Mouse (Mus musculus) kidney, embryonic 16.5 days (tissue): ENCODE results near the gene Fam168a. TPM values are rescaled to one million over a fixed set of nuclear protein-coding genes. Genes with fewer than 3 reads are reported as not detected.

Source experiments
- ATAC-seq: fragments of 200-750 bp; cut with Nextera tagmentation; 2 replicates; pipeline ENCODE4 v1.8.0; 2017; ENCODE audit warnings: moderate TSS enrichment; ENCODE audit not compliant: low FRiP score, low TSS enrichment
- H3K27ac ChIP-seq: fragments of 300-500 bp; sonication (generic); 2 replicates; pipeline ENCODE4 v1.5.1; 2014; ENCODE audit warnings: low read length
- H3K27me3 ChIP-seq: fragments of 300-500 bp; sonication (generic); 2 replicates; pipeline ENCODE4 v1.6.1; 2014; ENCODE audit warnings: low read length, control low read depth, mixed read lengths; ENCODE audit not compliant: insufficient read depth
- H3K36me3 ChIP-seq: fragments of 300-500 bp; sonication (generic); 2 replicates; pipeline ENCODE4 v1.6.1; 2014; ENCODE audit warnings: low read length, control low read depth, mixed read lengths; ENCODE audit not compliant: insufficient read depth
- H3K4me1 ChIP-seq: fragments of 300-500 bp; sonication (generic); 2 replicates; pipeline ENCODE4 v1.6.1; 2014; ENCODE audit warnings: low read length, control low read depth, mixed read lengths; ENCODE audit not compliant: insufficient read depth
- H3K4me2 ChIP-seq: fragments of 300-500 bp; sonication (generic); replicated peaks from 2 replicates; pipeline ENCODE4 v1.6.1; 2014; ENCODE audit warnings: low read depth, low read length
- H3K4me3 ChIP-seq: fragments of 300-500 bp; sonication (generic); 2 replicates; pipeline ENCODE4 v1.5.1; 2014; ENCODE audit warnings: mild to moderate bottlenecking, low read length
- H3K9ac ChIP-seq: fragments of 300-500 bp; sonication (generic); replicated peaks from 2 replicates; pipeline ENCODE4 v1.6.1; 2014; ENCODE audit warnings: low read length
- H3K9me3 ChIP-seq: fragments of 300-500 bp; sonication (generic); 2 replicates; pipeline ENCODE4 v1.6.1; 2016; ENCODE audit warnings: low read length, control low read depth
- WGBS: fragments of 180-500 bp; shearing (Covaris S2); extraction: QIAGEN DNeasy Blood & Tissue Kit; methylation state at CpG from one replicate; pipeline ENCODE4 v1.1.7; 2014; 5-methylcytosine and 5-hydroxymethylcytosine counted together
- microRNA-seq: library from miRNA; unstranded; fragments of <30 nt; microRNA quantifications from one replicate; pipeline ENCODE4, GENCODE M21; 2016
- polyA plus RNA-seq: library from polyadenylated mRNA; unstranded; fragments of >200 nt; fragmentation: Nextera tagmentation; extraction: Ambion mirVana; gene quantifications from 2 replicates; pipeline ENCODE4 v1.2.1, GENCODE M21; 2015

The Fam168a gene
- polyA plus RNA-seq, 1 experiment from 2014 or later: 35.2 TPM

DNA sequence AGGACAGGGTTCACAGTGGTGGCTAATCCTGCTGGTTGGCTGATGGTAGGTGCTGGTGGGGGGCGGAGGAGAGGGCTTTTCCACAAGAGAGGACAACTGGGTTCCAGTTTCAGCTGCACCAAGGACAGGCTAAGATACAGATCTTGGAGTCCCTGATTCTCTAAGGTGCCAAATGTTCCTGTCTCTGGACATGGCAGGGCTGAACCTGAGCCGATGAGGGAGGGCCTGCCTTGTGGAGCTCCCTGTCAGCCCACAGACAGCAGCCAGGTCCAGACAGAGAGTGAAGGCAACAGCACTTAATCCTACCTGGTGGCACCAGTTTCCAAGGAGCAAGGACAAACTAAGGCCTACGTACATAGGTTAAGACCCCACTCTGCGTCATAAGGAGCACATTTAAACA lies 178.0 kb downstream of the Fam168a start:
- no peak overlapping the region for H3K4me2 ChIP-seq
- no peak for ATAC-seq
- H3K36me3 ChIP-seq: peaks cover 77% of the 10 kb centered on the region
- no peaks in the 10 kb centered on the region for H3K4me1 ChIP-seq
- no peaks in the 10 kb centered on the region for H3K27me3 ChIP-seq
- H3K9ac ChIP-seq: no peak overlapping the region
- 93% methylated on average over 4 of the region's 4 CpGs for WGBS
- no peak overlapping the region for H3K4me3 ChIP-seq
- H3K9me3 ChIP-seq: no peaks in the 10 kb centered on the region
- H3K27ac ChIP-seq: no peak overlapping the region

DNA sequence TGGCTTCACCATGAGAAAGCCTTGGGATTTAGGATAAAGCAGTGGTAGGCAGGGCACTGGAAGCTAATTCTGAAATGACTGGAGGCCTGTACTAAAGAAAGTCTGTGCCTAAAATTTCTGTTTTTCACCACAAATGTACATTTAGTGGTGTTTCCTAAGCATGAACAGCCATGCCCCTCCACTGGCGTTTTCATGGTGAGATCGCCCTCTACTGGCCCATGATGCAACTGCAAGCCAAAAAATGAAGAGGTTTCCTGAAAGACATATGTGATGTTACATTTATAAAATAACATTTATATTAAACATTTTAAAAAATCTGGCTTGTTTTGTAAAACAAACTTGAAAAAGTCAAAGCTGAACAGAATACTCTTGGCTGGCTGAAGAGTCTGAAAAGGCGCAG lies 180.1 kb downstream of the Fam168a start:
- H3K9ac ChIP-seq: no peak overlapping the region
- H3K4me2 ChIP-seq: no peak overlapping the region
- H3K4me3 ChIP-seq: no peak overlapping the region
- no peak overlapping the region for H3K27ac ChIP-seq
- ATAC-seq: no peak
- no peaks in the 10 kb centered on the region for H3K4me1 ChIP-seq
- no peaks in the 10 kb centered on the region for H3K9me3 ChIP-seq
- 30% methylated on average over 3 of the region's 3 CpGs for WGBS
- H3K27me3 ChIP-seq: no peaks in the 10 kb centered on the region
- H3K36me3 ChIP-seq: peaks cover 67% of the 10 kb centered on the region

Small RNA genes within 50 kb of the gene (microRNA-seq; reads per million reads assigned to microRNA genes)
- 83.7 reads per million, percentile 54 among the genes with 10 or more reads in this experiment for gene Mir3102

Other genes with a start within 250 kb of the Fam168a start
- gene Ucp3, start 233.6 kb upstream of the Fam168a start, polyA plus RNA-seq: 0.09 and 0.14 TPM in 2 replicates
- 221 and 250 TPM in 2 replicates for gene Ucp2, start 213.3 kb upstream of the Fam168a start, polyA plus RNA-seq
- 0.50 and 0.60 TPM in 2 replicates for gene Dnajb13, start 191.7 kb upstream of the Fam168a start, polyA plus RNA-seq
- 23.4 and 26.3 TPM in 2 replicates for gene Coa4, start 169.6 kb upstream of the Fam168a start, polyA plus RNA-seq
- 88.3 and 91.1 TPM in 2 replicates for gene Rab6a, start 99.2 kb upstream of the Fam168a start, polyA plus RNA-seq
- gene Mrpl48, start 98.3 kb upstream of the Fam168a start, polyA plus RNA-seq: 81.5 and 82.3 TPM in 2 replicates
- 4.3 and 4.9 TPM in 2 replicates for gene Plekhb1, start 44.2 kb upstream of the Fam168a start, polyA plus RNA-seq
- gene Relt, start 156.8 kb downstream of the Fam168a start, polyA plus RNA-seq: 3.8 and 4.8 TPM in 2 replicates
- gene Arhgef17, start 225.5 kb downstream of the Fam168a start, polyA plus RNA-seq: 10.7 and 10.8 TPM in 2 replicates